In genomic region chr11:117322730-117323579, GRCm38 (mm10) we compare ENCODE assay signal across 15 mouse cellular contexts.
DNase-seq lines count a peak whose midpoint lies in the region; ATAC-seq and TF ChIP-seq lines count a peak whose summit lies in the region.
"Had no signal": no experiment of that assay in that cellular context is flagged by ENCODE, and none has a peak within 500 bp of the region (broad histone marks: within the 10 kb centered on the region; RNA-seq: fewer than 3 reads in every experiment).

No protein-coding gene starts in this region.

- 72% methylated on average over 15 of the region's 15 CpGs for WGBS in intestine, embryonic 15.5 days
- WGBS in intestine, postnatal 0 days = 75% methylated on average over 15 of the region's 15 CpGs
- WGBS in limb, embryonic 10.5 days = 75% methylated on average over 15 of the region's 15 CpGs
- 90% methylated on average over 15 of the region's 15 CpGs for WGBS in forebrain, postnatal 0 days

- ATAC-seq in intestine, embryonic 15.5 days = no peak
- no peak for ATAC-seq in intestine, postnatal 0 days
- no peak for ATAC-seq in G1E (ENCODE audit: extremely low read depth, insufficient number of reproducible peaks, low FRiP score, poor library complexity, severe bottlenecking)
- ATAC-seq in forebrain, postnatal 0 days = no peak
- ATAC-seq: inflammation-experienced regulatory T-cells, adult 6 months had no signal

- H3K4me2 ChIP-seq in intestine, embryonic 15.5 days (replicated peaks) = no peak overlapping the region
- H3K4me2 ChIP-seq in intestine, postnatal 0 days (replicated peaks; ENCODE audit: low read depth) = no peak overlapping the region
- no peak overlapping the region for H3K4me2 ChIP-seq in forebrain, postnatal 0 days (ENCODE audit: low read depth)

- no peaks in the 10 kb centered on the region for H3K36me3 ChIP-seq in intestine, embryonic 15.5 days
- no peaks in the 10 kb centered on the region for H3K36me3 ChIP-seq in intestine, postnatal 0 days (ENCODE audit: control insufficient read depth, insufficient read depth)
- H3K36me3 ChIP-seq in G1E (replicated peaks) = peaks cover 27% of the 10 kb centered on the region
- peaks cover 9% of the 10 kb centered on the region for H3K36me3 ChIP-seq in limb, embryonic 10.5 days
- no peaks in the 10 kb centered on the region for H3K36me3 ChIP-seq in forebrain, postnatal 0 days (ENCODE audit: insufficient read depth)
- H3K36me3 ChIP-seq: midbrain, embryonic 10.5 days had no signal

- DNase-seq in A20 (ENCODE audit: low read depth, low spot score) (peak; percentile 85), G1E (ENCODE audit: low spot score) (no peak)
- no peak for DNase-seq in limb, embryonic 10.5 days (ENCODE audit: low spot score)
- no peak for DNase-seq in embryo, embryonic 10.5 days (ENCODE audit: low spot score)
- DNase-seq in forebrain, postnatal 0 days = no peak
- DNase-seq: cerebellum, adult 8-10 months; embryo, embryonic 11 days; heart, postnatal 14 days; kidney, postnatal 14 days; liver; right cerebral cortex, adult 18-20 months had no signal

- H3K27me3 ChIP-seq in intestine, embryonic 15.5 days (replicated peaks) = no peaks in the 10 kb centered on the region
- H3K27me3 ChIP-seq in intestine, postnatal 0 days (replicated peaks; ENCODE audit: control insufficient read depth, insufficient read depth, low read length) = no peaks in the 10 kb centered on the region
- no peaks in the 10 kb centered on the region for H3K27me3 ChIP-seq in G1E (ENCODE audit: insufficient read depth, low read length)
- H3K27me3 ChIP-seq in limb, embryonic 10.5 days (ENCODE audit: low read depth, poor library complexity, severe bottlenecking) = no peaks in the 10 kb centered on the region
- H3K27me3 ChIP-seq in forebrain, postnatal 0 days (ENCODE audit: insufficient read depth, low read length) = no peaks in the 10 kb centered on the region; the same call in 1 of the 2 replicates

- H3K27ac ChIP-seq in intestine, embryonic 15.5 days = 0 out of 2 replicates have a peak overlapping the region, but pooled peaks have one; percentile 20
- no peak overlapping the region for H3K27ac ChIP-seq in intestine, postnatal 0 days (ENCODE audit: low read depth, low read length)
- H3K27ac ChIP-seq in limb, embryonic 10.5 days = peak overlapping the region; percentile 57
- H3K27ac ChIP-seq in forebrain, postnatal 0 days (ENCODE audit: low read depth, low read length) = no peak overlapping the region
- H3K27ac ChIP-seq: midbrain, embryonic 10.5 days had no signal

- TF ChIP-seq CTCF in intestine, postnatal 0 days (IDR thresholded peaks at IDR 0.05; ENCODE audit: low read depth) = no peak
- no peak for TF ChIP-seq CTCF in G1E (IDR thresholded peaks at IDR 0.05; ENCODE audit: low read depth, low read length)
- no peak for TF ChIP-seq CTCF in forebrain, postnatal 0 days (IDR thresholded peaks at IDR 0.05; ENCODE audit: low read depth)

- no peaks in the 10 kb centered on the region for H3K9me3 ChIP-seq in intestine, embryonic 15.5 days
- H3K9me3 ChIP-seq in intestine, postnatal 0 days (ENCODE audit: control insufficient read depth) = no peaks in the 10 kb centered on the region
- H3K9me3 ChIP-seq in G1E (replicated peaks) = no peaks in the 10 kb centered on the region
- H3K9me3 ChIP-seq in limb, embryonic 10.5 days (replicated peaks) = no peaks in the 10 kb centered on the region
- no peaks in the 10 kb centered on the region for H3K9me3 ChIP-seq in forebrain, postnatal 0 days (ENCODE audit: low read length)
- H3K9me3 ChIP-seq: midbrain, embryonic 10.5 days had no signal

- no peak overlapping the region for H3K9ac ChIP-seq in intestine, embryonic 15.5 days
- no peak overlapping the region for H3K9ac ChIP-seq in intestine, postnatal 0 days (ENCODE audit: low read depth, low read length)
- no peak overlapping the region for H3K9ac ChIP-seq in forebrain, postnatal 0 days

- no peak overlapping the region for H3K4me3 ChIP-seq in intestine, embryonic 15.5 days (replicated peaks)
- H3K4me3 ChIP-seq in intestine, postnatal 0 days (ENCODE audit: low read depth, low read length) = no peak overlapping the region
- peak overlapping the region; percentile 49; the same call in 1 of the 2 replicates for H3K4me3 ChIP-seq in G1E (ENCODE audit: low read depth, low read length)
- no peak overlapping the region for H3K4me3 ChIP-seq in limb, embryonic 10.5 days
- H3K4me3 ChIP-seq in forebrain, postnatal 0 days (ENCODE audit: low read depth, low read length) = no peak overlapping the region
- H3K4me3 ChIP-seq: midbrain, embryonic 10.5 days had no signal

- peaks cover 78% of the 10 kb centered on the region for H3K4me1 ChIP-seq in intestine, embryonic 15.5 days (replicated peaks)
- peaks cover 32% of the 10 kb centered on the region for H3K4me1 ChIP-seq in intestine, postnatal 0 days (replicated peaks; ENCODE audit: control insufficient read depth, insufficient read depth, low read length)
- H3K4me1 ChIP-seq in G1E (ENCODE audit: insufficient read depth, low read depth, low read length) = peaks cover 99% of the 10 kb centered on the region
- peaks cover 95% of the 10 kb centered on the region for H3K4me1 ChIP-seq in limb, embryonic 10.5 days
- H3K4me1 ChIP-seq in forebrain, postnatal 0 days (ENCODE audit: insufficient read depth) = peaks cover 13% of the 10 kb centered on the region; the same call in 1 of the 2 replicates

Comparison
In these comparisons a context has a peak if more than half of its experiments do, and no peak if none do; other contexts are left out.
1. H3K27ac ChIP-seq: peak in intestine, embryonic 15.5 days (single experiment) and limb, embryonic 10.5 days (single experiment); none in intestine, postnatal 0 days (single experiment) and forebrain, postnatal 0 days (single experiment).